ENCODE assay signal across 15 mouse cellular contexts in genomic region chr7:45193406-45193805, GRCm38 (mm10). TPM values are rescaled to one million over a fixed set of nuclear protein-coding genes. Genes with fewer than 3 reads are reported as not detected.
DNase-seq lines count a peak whose midpoint lies in the region; ATAC-seq and TF ChIP-seq lines count a peak whose summit lies in the region.
"Had no signal": no experiment of that assay in that cellular context is flagged by ENCODE, and none has a peak within 500 bp of the region (broad histone marks: within the 10 kb centered on the region; RNA-seq: fewer than 3 reads in every experiment).

No protein-coding gene starts in this region.

- peak overlapping the region; percentile 50 for H3K27ac ChIP-seq in hindbrain, embryonic 10.5 days
- no peak overlapping the region for H3K27ac ChIP-seq in hindbrain, embryonic 12.5 days
- no peak overlapping the region for H3K27ac ChIP-seq in midbrain, embryonic 13.5 days
- no peak overlapping the region for H3K27ac ChIP-seq in midbrain, embryonic 15.5 days
- no peak overlapping the region for H3K27ac ChIP-seq in stomach, postnatal 0 days (replicated peaks)
- H3K27ac ChIP-seq: limb, embryonic 12.5 days; lung, embryonic 15.5 days had no signal

- DNase-seq in hindbrain, embryonic 10.5 days (ENCODE audit: low spot score) = no peak
- peak; percentile 85 for DNase-seq in cerebellum, adult 9-11 months
- no peak for DNase-seq in stomach, postnatal 0 days (ENCODE audit: low spot score)
- no peak for DNase-seq in urinary bladder, adult 18-20 months (ENCODE audit: low spot score in 2 of 2)
- DNase-seq: heart, postnatal 36 days; kidney, adult 2 months; layer of hippocampus, adult 9-11 months; thymus, adult 18-20 months had no signal

- H3K4me3 ChIP-seq in hindbrain, embryonic 10.5 days = no peak overlapping the region
- no peak overlapping the region for H3K4me3 ChIP-seq in hindbrain, embryonic 12.5 days
- H3K4me3 ChIP-seq in midbrain, embryonic 13.5 days (replicated peaks) = no peak overlapping the region
- H3K4me3 ChIP-seq in midbrain, embryonic 15.5 days = no peak overlapping the region
- no peak overlapping the region for H3K4me3 ChIP-seq in stomach, postnatal 0 days (ENCODE audit: low read depth, low read length)
- H3K4me3 ChIP-seq: limb, embryonic 12.5 days; lung, embryonic 15.5 days had no signal

- peaks cover 61% of the 10 kb centered on the region for H3K27me3 ChIP-seq in hindbrain, embryonic 10.5 days (ENCODE audit: insufficient read depth, poor library complexity, severe bottlenecking)
- peaks cover 36% of the 10 kb centered on the region for H3K27me3 ChIP-seq in hindbrain, embryonic 12.5 days
- H3K27me3 ChIP-seq in midbrain, embryonic 13.5 days = peaks cover 31% of the 10 kb centered on the region
- H3K27me3 ChIP-seq in midbrain, embryonic 15.5 days (replicated peaks) = no peaks in the 10 kb centered on the region; the same call in 1 of the 2 replicates
- H3K27me3 ChIP-seq in stomach, postnatal 0 days (ENCODE audit: control insufficient read depth, insufficient read depth, low read length) = no peaks in the 10 kb centered on the region

- peaks cover 61% of the 10 kb centered on the region for H3K4me1 ChIP-seq in hindbrain, embryonic 10.5 days (replicated peaks)
- H3K4me1 ChIP-seq in hindbrain, embryonic 12.5 days = peaks cover 9% of the 10 kb centered on the region
- H3K4me1 ChIP-seq in midbrain, embryonic 13.5 days (replicated peaks) = peaks cover 14% of the 10 kb centered on the region
- peaks cover 8% of the 10 kb centered on the region; the same call in 1 of the 2 replicates for H3K4me1 ChIP-seq in midbrain, embryonic 15.5 days
- no peaks in the 10 kb centered on the region for H3K4me1 ChIP-seq in stomach, postnatal 0 days (replicated peaks; ENCODE audit: control insufficient read depth, insufficient read depth)

- H3K9ac ChIP-seq in hindbrain, embryonic 12.5 days = no peak overlapping the region
- H3K9ac ChIP-seq in midbrain, embryonic 13.5 days (replicated peaks) = 0 out of 2 replicates have a peak overlapping the region, but pooled peaks have one; percentile 19
- no peak overlapping the region for H3K9ac ChIP-seq in midbrain, embryonic 15.5 days
- no peak overlapping the region for H3K9ac ChIP-seq in stomach, postnatal 0 days (ENCODE audit: low read length)
- H3K9ac ChIP-seq: limb, embryonic 12.5 days; lung, embryonic 15.5 days had no signal

- no peaks in the 10 kb centered on the region for H3K36me3 ChIP-seq in hindbrain, embryonic 10.5 days
- H3K36me3 ChIP-seq in hindbrain, embryonic 12.5 days = no peaks in the 10 kb centered on the region
- no peaks in the 10 kb centered on the region for H3K36me3 ChIP-seq in midbrain, embryonic 13.5 days
- no peaks in the 10 kb centered on the region for H3K36me3 ChIP-seq in midbrain, embryonic 15.5 days (replicated peaks)
- H3K36me3 ChIP-seq in stomach, postnatal 0 days (ENCODE audit: control insufficient read depth, insufficient read depth, low read length) = no peaks in the 10 kb centered on the region
- H3K36me3 ChIP-seq: limb, embryonic 12.5 days; lung, embryonic 15.5 days had no signal

- WGBS in hindbrain, embryonic 10.5 days = 62% methylated on average over 5 of the region's 5 CpGs
- 61% methylated on average over 5 of the region's 5 CpGs for WGBS in hindbrain, embryonic 12.5 days
- 67% methylated on average over 4 of the region's 5 CpGs for whole genome bisulfite sequencing in midbrain, embryonic 13.5 days
- 66% methylated on average over 5 of the region's 5 CpGs for WGBS in midbrain, embryonic 15.5 days
- WGBS in stomach, postnatal 0 days = 72% methylated on average over 5 of the region's 5 CpGs

- TF ChIP-seq EP300 in stomach, postnatal 0 days (optimal IDR thresholded peaks at IDR 0.05) = no peak

- no peaks in the 10 kb centered on the region for H3K9me3 ChIP-seq in hindbrain, embryonic 10.5 days
- no peaks in the 10 kb centered on the region for H3K9me3 ChIP-seq in hindbrain, embryonic 12.5 days (replicated peaks)
- H3K9me3 ChIP-seq in midbrain, embryonic 13.5 days = no peaks in the 10 kb centered on the region
- no peaks in the 10 kb centered on the region for H3K9me3 ChIP-seq in midbrain, embryonic 15.5 days
- H3K9me3 ChIP-seq in stomach, postnatal 0 days (ENCODE audit: control insufficient read depth, low read length) = no peaks in the 10 kb centered on the region
- H3K9me3 ChIP-seq: limb, embryonic 12.5 days; lung, embryonic 15.5 days had no signal

- H3K4me2 ChIP-seq in hindbrain, embryonic 12.5 days (replicated peaks) = no peak overlapping the region
- no peak overlapping the region for H3K4me2 ChIP-seq in midbrain, embryonic 13.5 days (replicated peaks)
- no peak overlapping the region for H3K4me2 ChIP-seq in midbrain, embryonic 15.5 days
- H3K4me2 ChIP-seq in stomach, postnatal 0 days (replicated peaks; ENCODE audit: low read depth) = no peak overlapping the region
- H3K4me2 ChIP-seq: limb, embryonic 12.5 days; lung, embryonic 15.5 days; midbrain, embryonic 11.5 days had no signal

- no peak for ATAC-seq in hindbrain, embryonic 12.5 days (ENCODE audit: low FRiP score)
- ATAC-seq in midbrain, embryonic 13.5 days = no peak
- ATAC-seq in midbrain, embryonic 15.5 days (replicated peaks) = no peak
- ATAC-seq in stomach, postnatal 0 days (ENCODE audit: low FRiP score, low TSS enrichment) = no peak

- TF ChIP-seq CTCF in stomach, postnatal 0 days (IDR thresholded peaks at IDR 0.05; ENCODE audit: low read depth) = peak; percentile 22

RNA-seq across cellular contexts. Expression of gene Ccdc155, which starts 11.3 kb away (rescaled TPM):
- polyA plus RNA-seq in hindbrain, embryonic 10.5 days (2016; fragmentation: Nextera tagmentation; extraction: Ambion mirVana) = 0.64 and 0.80 TPM in 2 replicates
- polyA plus RNA-seq in hindbrain, embryonic 12.5 days (2016; fragmentation: Nextera tagmentation; extraction: Ambion mirVana) = 0.46 and 0.48 TPM in 2 replicates
- polyA plus RNA-seq in midbrain, embryonic 13.5 days (2015; fragmentation: Nextera tagmentation; extraction: Ambion mirVana) = 0.59 and 0.97 TPM in 2 replicates
- polyA plus RNA-seq in midbrain, embryonic 15.5 days (2015; fragmentation: Nextera tagmentation; extraction: Ambion mirVana) = 0.63 and 0.84 TPM in 2 replicates
- 0.07 and 0.13 TPM in 2 replicates for polyA plus RNA-seq in stomach, postnatal 0 days (2015; fragmentation: Nextera tagmentation; extraction: Ambion mirVana)

RNA-seq across cellular contexts. Expression of gene Pth2, which starts 12.6 kb away (rescaled TPM):
- not detected in 2 replicates for polyA plus RNA-seq in hindbrain, embryonic 10.5 days (2016; fragmentation: Nextera tagmentation; extraction: Ambion mirVana)
- polyA plus RNA-seq in hindbrain, embryonic 12.5 days (2016; fragmentation: Nextera tagmentation; extraction: Ambion mirVana) = not detected in 2 replicates
- 1.8 and 2.1 TPM in 2 replicates for polyA plus RNA-seq in midbrain, embryonic 13.5 days (2015; fragmentation: Nextera tagmentation; extraction: Ambion mirVana)
- polyA plus RNA-seq in midbrain, embryonic 15.5 days (2015; fragmentation: Nextera tagmentation; extraction: Ambion mirVana) = 0.68 and 0.93 TPM in 2 replicates
- polyA plus RNA-seq in stomach, postnatal 0 days (2015; fragmentation: Nextera tagmentation; extraction: Ambion mirVana) = not detected in 2 replicates
- polyA plus RNA-seq: kidney, adult 2 months; limb, embryonic 12.5 days; lung, embryonic 15.5 days; neural tube, embryonic 14.5 days had no signal

RNA-seq across cellular contexts. Expression of gene Gfy, which starts 14.0 kb away (rescaled TPM):
- polyA plus RNA-seq in hindbrain, embryonic 10.5 days (2016; fragmentation: Nextera tagmentation; extraction: Ambion mirVana) = not detected in 2 replicates
- not detected in 2 replicates for polyA plus RNA-seq in hindbrain, embryonic 12.5 days (2016; fragmentation: Nextera tagmentation; extraction: Ambion mirVana)
- polyA plus RNA-seq in midbrain, embryonic 13.5 days (2015; fragmentation: Nextera tagmentation; extraction: Ambion mirVana) = not detected in 2 replicates
- polyA plus RNA-seq in midbrain, embryonic 15.5 days (2015; fragmentation: Nextera tagmentation; extraction: Ambion mirVana) = not detected in 2 replicates
- not detected in 2 replicates for polyA plus RNA-seq in stomach, postnatal 0 days (2015; fragmentation: Nextera tagmentation; extraction: Ambion mirVana)
- polyA plus RNA-seq: kidney, adult 2 months; limb, embryonic 12.5 days; lung, embryonic 15.5 days; midbrain, embryonic 11.5 days; neural tube, embryonic 14.5 days had no signal

RNA-seq across cellular contexts. Expression of gene Dkkl1, which starts 18.5 kb away (rescaled TPM):
- polyA plus RNA-seq in hindbrain, embryonic 10.5 days (2016; fragmentation: Nextera tagmentation; extraction: Ambion mirVana) = 1.8 and 2.1 TPM in 2 replicates
- 3.0 and 3.4 TPM in 2 replicates for polyA plus RNA-seq in hindbrain, embryonic 12.5 days (2016; fragmentation: Nextera tagmentation; extraction: Ambion mirVana)
- 1.5 and 1.6 TPM in 2 replicates for polyA plus RNA-seq in midbrain, embryonic 13.5 days (2015; fragmentation: Nextera tagmentation; extraction: Ambion mirVana)
- polyA plus RNA-seq in midbrain, embryonic 15.5 days (2015; fragmentation: Nextera tagmentation; extraction: Ambion mirVana) = 4.0 and 5.8 TPM in 2 replicates
- 48.4 TPM in 2 replicates for polyA plus RNA-seq in stomach, postnatal 0 days (2015; fragmentation: Nextera tagmentation; extraction: Ambion mirVana)

RNA-seq across cellular contexts. Expression of gene Tead2, which starts 22.1 kb away (rescaled TPM):
- 324 and 370 TPM in 2 replicates for polyA plus RNA-seq in hindbrain, embryonic 10.5 days (2016; fragmentation: Nextera tagmentation; extraction: Ambion mirVana)
- 185 and 208 TPM in 2 replicates for polyA plus RNA-seq in hindbrain, embryonic 12.5 days (2016; fragmentation: Nextera tagmentation; extraction: Ambion mirVana)
- polyA plus RNA-seq in midbrain, embryonic 13.5 days (2015; fragmentation: Nextera tagmentation; extraction: Ambion mirVana) = 112 and 124 TPM in 2 replicates
- 45.7 and 55.8 TPM in 2 replicates for polyA plus RNA-seq in midbrain, embryonic 15.5 days (2015; fragmentation: Nextera tagmentation; extraction: Ambion mirVana)
- 26.8 and 29.5 TPM in 2 replicates for polyA plus RNA-seq in stomach, postnatal 0 days (2015; fragmentation: Nextera tagmentation; extraction: Ambion mirVana)
